Mouse (Mus musculus) cerebellum, postnatal 14 days (tissue): ENCODE measurements around the gene Scgb1c1.
A peak's percentile ranks its signal among the peaks of the same experiment; 100 is the strongest.

Experiments used
- DNase-seq, 2 experiments: peaks; one replicate each; pipeline ENCODE4 v3.0.0; 2021; ENCODE audit warnings: mixed read lengths in 2 of 2

Gene Scgb1c1

DNA sequence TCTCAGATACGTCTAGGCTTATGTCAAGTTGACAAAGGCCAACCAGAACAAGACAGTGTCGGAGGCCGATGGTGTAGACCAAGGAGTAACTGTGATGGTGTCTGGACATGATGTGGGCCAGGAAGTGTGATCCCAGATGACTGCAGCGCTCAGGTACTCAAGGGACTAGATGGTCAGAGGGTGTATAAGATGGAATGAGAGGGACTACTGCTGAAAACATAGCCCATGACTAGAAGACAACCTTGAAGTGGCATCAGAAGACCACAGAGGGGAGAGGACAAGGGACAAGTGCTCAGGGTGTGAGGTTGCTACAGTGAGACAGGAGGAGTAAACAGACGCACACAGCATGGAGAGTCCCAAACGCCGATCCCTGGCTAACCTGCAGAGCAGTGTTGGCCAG lies 1.5 kb upstream of the Scgb1c1 start:
- DNase-seq = no peak

DNA sequence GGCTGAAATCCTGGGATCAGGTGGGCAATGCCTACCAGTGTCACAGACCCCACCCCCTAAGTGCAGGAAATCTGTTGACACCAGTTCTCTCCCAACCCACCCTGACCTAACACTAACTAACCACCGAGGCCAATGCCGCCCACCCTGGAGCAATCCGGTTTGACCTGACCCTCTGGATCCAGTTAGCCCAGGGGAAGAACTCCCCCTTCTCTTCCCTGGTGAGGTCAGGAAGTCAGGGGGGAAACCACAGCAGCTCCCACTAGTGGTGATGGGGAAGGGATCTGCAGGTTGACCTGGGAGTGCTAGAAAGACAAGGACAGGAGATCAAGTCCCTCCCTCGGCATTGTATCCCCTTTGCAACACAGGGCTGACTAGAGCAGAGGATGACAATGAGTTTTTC lies 336 bp downstream of the Scgb1c1 start:
- DNase-seq = no peak

DNA sequence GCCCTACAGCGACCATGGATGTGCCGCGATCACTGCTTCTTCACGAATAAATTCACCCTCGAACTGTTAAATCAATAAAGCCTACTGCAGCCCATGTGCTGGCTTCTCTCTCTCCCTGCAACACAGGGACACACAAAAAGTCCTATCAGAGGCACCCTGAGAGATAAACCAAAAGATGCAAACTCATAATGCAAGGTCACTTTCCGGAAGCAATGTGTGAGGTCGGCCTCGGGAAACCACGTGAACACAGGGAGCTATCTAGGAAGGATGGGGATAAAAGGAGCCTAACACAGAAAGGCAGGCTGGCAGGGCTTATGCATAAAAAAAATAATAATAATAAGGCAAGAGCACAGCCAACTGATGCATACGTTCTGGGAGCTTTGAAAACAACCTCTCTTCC lies 1.3 kb downstream of the Scgb1c1 start:
- no peak for DNase-seq

DNA sequence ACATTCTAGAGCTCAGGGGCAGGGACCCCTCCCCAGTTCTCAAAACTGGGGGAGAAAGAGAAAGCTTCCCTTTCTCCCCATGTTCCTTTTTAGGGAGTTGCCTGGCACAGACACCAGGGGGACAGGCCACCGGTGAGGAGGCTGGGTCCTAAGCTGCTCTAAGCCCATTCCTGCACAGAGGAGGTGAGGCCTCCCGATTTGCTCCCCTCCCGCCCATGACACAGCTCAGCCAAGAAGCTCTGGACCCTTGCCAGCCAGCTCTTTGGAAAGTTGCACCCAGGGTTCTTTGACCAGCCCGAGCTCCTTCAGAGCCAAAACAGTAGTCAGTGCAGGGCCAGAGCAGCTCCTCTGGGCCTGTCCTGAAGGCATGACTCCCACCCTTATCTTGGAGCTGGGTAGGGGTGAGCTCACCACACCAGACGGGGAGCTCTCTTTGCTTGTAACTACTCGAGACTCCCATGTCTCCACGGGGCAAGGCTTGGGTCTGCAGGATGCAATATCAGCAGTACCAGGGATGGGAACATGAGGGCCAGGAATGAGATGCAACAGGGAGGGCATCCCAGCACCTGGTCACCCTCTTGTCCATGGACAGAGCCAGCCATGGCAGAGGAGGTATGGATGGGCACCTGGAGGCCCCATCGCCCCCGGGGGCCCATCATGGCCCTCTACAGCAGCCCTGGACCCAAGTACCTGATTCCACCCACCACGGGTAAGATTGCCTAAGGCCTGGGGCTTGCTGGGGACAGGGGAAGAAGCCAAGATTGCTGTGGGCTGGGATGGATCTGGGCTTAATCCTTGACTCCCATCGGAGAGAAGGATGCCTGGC lies 2.6 kb downstream of the Scgb1c1 start, which contains the start of gene Odf3:
TSS of gene Odf3 (plus strand) at position 51 of the 826 bp plus-strand sequence.
- peak in 1 of 2 experiments; percentile 48 for DNase-seq

DNA sequence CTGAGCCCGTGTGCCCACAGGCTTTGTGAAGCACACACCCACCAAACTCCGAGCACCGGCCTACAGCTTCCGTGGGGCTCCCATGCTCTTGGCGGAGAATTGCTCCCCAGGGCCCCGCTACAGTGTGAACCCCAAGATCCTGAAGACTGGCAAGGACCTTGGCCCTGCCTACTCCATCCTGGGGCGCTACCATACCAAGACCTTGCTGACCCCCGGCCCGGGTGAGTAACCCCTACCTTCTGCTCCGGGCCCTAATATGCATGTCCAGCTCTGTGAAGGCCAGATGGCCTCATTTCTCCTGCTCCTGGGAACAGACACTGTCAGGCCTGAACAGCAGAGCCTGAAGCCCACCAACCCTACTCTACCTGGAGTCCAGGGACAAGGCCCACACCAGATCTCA lies 3.2 kb downstream of the Scgb1c1 start:
- DNase-seq = no peak

DNA sequence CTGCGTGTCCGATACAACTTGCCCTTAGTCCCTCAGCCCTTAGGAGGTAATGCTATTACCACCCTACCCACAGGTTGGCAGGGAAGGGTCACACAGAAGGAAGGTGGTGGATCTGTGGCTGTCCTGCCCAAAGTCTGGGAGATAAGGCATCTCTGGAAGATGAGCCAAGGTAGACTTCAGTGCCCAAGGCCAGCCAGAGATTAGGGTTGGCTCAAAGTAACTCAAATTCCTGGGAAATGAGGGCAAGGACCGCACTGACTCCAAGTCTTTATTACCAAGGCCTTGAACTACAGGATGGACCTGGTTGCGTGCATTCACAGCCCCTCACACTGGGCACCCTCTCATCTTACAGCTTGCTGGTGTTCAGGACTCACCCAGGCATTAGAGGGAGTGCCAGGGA lies 6.6 kb downstream of the Scgb1c1 start:
- DNase-seq = no peak

DNA sequence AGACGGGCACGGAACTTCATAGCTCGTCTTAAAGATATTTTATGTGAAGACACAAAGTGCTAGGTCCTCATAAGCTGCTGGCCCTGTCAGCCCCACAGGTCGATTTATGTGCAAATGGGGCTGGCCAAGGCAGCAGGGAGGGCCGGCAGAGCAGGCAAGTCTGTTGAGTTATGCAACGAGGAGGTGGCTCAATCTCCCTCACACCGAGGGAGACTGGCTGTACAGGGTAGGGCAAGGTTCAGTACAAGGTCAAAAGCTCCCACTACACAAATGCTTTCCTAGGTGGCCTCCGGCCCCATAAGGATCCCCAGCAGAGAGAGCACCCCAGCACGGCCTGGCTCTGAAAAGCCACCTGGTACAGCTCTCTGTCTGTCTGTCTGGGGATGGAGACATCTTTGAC lies 8.0 kb downstream of the Scgb1c1 start:
- DNase-seq = no peak

DNA sequence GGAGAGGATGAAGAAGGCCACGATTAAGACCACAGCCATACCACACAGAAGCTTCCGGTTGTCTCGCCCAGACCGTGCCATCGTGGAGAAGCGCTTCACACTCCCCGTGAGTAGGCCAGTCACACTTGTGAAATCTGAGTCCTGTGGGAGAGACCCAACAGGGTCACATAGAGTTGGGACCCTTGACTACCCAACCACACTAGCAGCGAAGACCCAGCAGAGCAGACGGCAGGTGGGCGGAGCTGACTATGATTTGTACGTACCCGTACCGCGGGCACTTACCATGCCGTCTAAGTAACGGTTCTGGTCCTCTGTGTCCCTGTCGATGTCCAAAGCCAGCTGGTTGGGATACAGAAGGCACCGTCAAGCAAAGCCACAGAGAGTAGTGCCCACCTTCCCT lies 9.1 kb downstream of the Scgb1c1 start:
- DNase-seq = no peak

DNA sequence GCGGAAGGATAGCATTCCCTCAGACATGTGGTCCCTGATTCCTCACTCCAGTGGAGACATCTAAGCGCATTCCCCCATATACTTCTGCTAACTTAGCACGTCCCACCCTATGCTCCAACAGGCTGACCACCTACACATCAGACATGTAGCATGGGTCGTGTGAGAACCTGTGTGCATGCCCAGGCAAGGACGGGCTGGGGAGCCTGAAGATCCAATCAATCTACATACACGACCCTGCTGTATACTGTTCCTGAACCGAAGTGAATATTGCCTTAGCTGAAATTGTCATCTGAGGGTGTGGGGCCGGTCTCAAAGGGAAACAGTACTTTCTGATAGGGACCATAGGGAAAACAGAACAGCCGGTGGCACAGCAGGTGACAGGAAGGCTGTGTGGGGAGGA lies 9.8 kb downstream of the Scgb1c1 start:
- peak in 1 of 2 experiments; percentile 39 for DNase-seq

DNA sequence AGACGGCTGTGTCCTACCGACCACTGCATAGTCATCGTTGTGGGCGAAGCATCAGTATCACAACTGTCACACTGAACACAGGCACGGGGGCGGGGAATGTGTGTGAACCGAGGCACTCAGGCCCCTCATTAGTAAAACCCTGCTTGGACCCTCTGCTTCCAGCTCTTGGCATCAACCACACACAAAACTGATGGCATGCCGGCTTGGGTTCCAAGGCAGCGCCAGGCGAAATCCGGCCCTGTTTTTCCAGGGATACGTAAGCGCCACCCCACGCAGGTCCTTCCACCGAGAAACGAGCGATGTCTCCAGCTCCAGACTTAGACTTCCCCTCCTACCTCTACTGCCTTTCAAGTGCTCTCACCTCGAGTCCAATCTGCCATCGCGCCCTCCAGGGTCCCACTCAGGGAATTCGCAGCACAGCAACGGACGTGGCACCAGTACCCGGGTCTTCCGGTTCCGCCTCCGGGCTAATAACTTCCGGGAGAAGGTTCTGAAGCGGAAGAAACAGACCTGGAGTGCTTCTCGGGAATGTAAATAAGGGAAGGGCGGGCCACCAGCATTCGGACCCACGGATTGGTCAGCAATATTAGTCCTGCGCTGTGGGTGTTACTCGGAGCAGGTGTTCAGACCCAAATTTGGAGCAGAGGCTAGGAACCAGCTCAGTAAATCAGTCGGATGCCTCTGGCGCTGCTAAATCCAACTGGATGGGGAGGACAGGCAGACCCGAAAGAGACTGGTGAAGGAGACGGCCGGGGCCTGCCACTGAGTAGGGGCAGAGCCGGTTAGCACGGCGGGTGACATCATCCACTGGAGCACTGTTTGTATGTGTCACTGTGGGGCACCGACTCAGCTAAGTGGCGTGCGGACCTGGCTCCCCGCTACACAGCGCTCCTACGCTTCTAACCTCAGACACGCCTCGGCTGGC lies 10.8 kb downstream of the Scgb1c1 start, which contains the start of gene Gm45785:
TSS of gene Gm45785 (minus strand) at position 472 of the 925 bp plus-strand sequence.
- peak; percentile 84 to 85 for DNase-seq

DNA sequence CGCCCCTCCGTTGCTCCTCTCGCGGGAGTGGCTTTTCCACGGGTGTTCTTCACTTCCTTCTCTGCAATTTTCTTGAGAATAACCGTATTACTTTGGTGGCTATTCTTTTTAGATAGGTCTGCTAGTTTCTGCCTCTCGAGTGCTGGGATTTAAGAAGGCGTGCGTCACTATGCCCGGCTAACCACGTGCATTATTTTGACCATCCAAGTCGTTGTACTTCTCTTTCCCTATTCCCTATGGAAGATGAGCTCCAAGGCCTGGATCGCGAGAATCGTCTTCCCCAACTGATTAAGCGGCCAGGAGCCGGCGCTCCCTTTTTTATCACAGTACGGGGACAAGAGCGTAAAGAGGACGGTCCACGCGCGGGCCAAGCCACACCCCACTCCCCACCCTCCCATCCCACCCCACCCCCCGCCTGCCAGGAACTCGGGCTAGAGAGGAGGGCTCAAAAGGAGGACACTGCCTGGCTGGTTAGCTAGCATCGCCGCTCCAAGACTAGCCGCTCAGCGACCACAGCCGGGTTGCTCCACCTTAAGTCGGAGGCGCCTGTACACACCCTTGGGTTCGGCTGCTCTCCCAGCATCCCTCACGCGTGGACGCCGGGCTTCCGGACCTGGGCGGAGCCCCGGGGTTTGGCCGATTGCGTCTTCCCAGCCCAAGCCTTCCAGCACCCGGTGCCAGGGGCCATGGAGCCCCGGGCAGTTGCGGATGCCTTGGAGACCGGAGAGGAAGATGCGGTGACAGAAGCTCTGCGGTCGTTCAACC lies 11.6 kb downstream of the Scgb1c1 start, which contains the start of gene Ric8a:
TSS of gene Ric8a (plus strand) at position 173 of the 765 bp plus-strand sequence.
- peak; percentile 89 to 91 for DNase-seq

DNA sequence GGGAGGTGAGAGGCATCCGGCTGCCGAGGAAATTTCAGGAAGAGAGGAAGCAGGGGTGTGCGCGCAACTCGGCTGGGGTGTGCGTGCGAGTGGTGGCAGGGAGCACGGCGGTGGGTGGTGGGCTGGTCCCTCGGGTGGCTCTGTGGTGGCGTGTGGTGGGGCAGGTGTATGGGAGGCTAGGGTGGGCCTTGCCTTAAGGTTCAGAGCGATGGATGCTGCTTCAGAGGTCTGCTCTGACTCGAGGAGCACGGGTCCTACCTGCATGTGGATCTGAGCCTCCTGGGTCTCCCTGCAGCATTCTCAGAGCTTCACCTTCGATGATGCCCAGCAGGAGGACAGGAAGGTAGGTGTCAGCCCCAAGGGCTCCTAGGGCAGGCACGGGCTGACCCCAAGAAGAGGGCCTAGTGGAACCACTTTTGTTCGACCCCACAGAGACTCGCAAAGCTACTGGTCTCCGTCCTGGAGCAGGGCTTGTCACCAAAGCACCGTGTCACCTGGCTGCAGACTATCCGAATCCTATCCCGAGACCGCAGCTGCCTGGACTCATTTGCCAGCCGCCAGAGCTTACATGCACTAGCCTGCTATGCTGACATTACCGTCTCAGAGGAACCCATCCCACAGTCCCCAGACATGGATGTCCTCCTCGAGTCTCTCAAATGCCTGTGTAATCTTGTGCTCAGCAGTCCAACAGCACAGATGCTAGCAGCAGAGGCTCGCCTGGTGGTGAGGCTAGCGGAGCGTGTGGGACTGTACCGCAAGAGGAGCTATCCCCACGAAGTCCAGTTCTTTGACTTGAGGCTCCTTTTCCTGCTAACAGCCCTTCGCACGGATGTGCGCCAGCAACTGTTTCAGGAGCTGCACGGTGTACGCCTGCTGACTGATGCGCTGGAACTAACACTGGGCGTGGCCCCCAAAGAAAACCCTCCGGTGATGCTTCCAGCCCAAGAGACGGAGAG lies 12.5 kb downstream of the Scgb1c1 start, which contains the start of gene Bet1l:
TSS of gene Bet1l (minus strand) at position 28 of the 956 bp plus-strand sequence.
- DNase-seq = peak; percentile 36 to 40

DNA sequence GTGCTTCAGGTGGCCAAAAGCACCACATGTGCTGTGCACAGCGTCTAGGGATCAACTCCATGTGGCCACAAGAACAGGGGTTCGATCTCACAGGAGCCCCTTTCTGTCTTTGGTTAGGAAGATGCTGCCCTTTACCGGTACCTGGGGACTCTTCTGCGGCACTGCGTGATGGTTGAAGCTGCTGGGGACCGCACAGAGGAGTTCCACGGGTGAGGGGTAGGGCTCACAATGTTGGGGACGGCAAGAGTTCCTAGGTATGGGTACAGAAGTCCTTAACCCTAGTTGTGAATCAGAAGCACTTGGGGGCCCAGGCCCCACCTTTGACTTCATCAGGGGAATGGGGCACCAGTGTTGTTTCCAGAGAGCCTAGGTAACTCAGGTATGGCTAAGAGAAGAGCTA lies 13.4 kb downstream of the Scgb1c1 start:
- no peak for DNase-seq

DNA sequence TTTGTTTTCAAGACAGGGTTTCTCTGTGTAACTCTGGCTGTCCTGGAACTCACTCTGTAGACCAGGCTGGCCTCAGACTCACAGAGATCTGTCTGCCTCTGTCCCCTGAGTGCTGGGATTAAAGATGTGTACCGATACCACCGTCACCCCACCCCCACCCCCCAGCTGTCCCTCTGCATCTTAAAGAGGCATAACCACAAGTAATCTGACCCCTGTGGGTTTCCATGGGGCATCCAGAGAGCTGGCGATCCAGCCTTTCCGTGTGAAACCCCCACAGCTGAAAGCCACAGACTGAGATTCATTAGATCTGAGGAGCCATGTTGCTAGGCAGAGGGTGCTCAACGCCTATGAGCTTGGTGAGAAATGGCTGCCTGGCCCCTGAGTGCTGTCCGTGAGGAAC lies 14.7 kb downstream of the Scgb1c1 start:
- DNase-seq = no peak

DNA sequence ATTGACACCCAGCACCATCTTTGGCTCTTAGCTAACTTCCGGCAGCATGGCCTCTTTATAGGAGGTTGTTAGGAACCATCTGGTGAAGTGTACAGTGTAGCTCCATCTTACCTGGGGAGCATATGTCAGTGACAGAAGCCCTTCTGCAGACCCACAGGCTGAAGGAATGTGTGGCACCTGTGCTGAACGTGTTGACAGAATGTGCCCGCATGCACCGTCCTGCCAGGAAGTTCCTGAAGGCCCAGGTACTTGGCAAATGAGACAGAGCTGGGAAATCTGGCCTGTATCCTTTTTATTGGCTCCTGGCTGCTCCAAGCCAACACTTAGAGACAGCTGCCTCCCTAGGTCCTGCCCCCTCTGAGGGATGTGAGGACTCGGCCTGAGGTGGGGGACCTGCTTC lies 15.4 kb downstream of the Scgb1c1 start:
- peak in 1 of 2 experiments; percentile 32 for DNase-seq

DNA sequence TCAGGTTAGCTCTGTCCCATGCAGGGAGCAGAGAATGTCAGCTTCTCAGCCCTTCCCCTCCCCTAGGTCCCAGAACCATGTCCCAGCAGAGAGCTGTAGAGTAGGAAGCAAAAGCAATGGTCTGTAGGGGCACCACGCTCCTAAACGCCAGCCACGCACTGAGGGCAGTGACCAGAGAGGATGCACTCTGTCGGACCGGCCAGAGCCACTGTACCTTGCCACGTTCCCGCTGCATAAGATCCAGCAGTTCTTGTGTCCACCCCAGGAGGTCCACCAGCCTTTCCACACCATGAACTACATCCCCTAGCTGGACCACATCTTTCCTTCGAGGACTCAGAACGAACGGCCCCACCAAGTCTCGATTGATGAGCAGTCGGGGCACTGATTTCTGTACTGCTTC lies 19.4 kb downstream of the Scgb1c1 start:
- no peak for DNase-seq

DNA sequence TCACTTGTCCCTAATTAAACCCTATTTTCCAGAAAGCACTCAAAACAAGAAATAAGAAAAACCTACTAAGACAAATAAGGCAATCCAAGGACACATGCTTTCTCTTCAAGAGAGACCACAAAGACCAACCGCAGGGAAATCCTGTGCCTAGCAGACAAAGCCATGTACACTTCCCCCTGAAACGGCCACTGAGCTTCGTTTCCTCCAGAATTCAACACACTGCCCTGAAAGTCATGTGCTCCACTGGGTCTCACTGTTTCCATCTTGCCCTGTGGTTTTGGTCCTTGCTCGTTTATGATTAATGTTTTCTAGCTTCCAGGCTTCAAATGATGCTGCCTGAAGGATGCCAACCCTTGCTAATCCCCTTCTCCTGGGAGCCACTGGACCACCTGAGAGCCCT lies 28.9 kb downstream of the Scgb1c1 start:
- DNase-seq = no peak

DNA sequence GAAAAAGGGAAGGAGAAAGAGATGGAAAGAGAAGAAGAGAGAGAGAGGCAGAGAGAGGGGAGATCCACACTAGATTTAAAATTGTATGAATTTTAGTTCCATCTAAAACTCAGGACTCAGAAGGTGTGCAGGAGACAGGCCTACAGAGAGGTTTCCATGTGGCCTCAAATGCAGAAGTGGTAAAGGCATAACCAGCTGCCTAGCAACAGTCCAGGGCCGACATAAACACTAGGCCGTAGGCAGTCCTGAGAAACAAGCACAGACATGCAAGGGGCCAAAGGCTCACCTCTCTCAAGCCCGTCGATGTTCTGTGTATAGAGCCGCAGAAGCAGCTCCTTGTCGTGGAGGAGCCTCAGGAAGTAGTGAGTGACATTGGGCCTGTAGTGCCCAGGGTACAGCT lies 32.0 kb downstream of the Scgb1c1 start:
- DNase-seq = no peak

DNA sequence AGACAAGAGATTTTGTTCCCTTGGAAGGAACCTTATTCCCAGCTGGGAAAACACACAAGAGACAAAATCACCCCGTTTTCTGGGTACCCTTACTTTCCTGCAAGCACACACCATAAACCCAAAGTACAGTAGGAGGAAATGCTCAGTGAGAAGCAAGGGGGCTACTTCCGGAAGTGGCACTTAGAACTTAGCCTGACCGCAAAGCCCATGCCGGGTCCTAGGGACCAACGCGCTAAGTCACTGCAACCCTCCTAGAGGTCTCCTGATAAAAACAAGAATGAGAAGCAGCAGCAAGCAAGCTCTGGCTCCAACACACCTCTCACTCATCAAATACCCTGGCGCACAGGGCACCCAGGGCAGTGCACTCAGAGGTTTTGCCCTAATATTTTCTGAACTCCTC lies 34.0 kb downstream of the Scgb1c1 start:
- no peak for DNase-seq

DNA sequence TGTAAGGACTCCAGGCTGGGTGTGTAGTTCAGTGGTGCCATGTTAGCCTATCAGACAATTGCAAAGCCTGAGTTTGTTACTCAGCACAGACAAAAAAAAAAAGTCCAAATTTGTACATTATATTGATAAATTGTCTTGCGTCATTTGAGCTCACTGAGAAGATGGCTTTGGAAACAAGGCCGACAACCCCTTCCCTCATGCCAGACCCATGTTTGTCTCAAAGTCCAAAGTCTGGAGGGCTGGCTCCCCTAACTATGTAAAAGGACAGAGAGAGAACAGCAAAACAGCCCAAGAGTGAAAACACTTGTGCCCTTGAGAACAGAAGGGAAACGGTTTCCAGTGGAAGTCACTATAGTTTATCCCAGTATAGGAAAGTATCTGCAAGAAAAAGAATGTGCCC lies 35.1 kb downstream of the Scgb1c1 start:
- DNase-seq = no peak

DNA sequence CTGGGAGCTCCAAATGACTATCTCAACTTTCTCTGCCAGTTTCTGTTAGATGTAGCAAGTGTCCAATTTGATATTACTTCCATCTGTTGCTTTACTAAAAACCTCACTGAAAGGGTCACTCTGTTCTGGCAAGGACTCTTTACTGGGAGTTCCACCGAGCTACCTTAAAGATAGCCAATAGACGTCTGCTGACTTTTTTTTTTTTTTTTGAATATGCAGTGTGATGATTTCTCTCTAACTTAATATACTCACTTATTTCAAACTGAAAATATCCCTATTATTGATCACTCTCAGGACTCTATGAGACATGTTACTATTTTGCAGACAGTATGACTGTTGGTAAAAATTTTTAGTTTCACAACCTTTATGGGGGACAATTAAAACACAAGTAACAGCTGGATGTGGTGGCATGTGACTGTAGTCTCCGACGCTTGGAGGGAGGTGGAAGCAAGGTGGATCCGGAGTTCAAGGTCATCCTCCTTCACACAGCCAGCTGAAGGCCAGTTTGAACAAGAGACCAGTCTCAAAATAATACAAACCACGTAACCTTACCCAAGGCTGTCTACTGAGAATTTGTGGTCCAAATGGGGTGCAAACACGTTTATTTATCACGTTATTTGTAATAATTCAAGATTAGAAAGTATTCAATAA lies 35.6 kb downstream of the Scgb1c1 start:
- no peak for DNase-seq
